Mouse (Mus musculus): Measurements from ENCODE around the gene Maml1. TPM values are rescaled to one million over a fixed set of nuclear protein-coding genes. Genes with fewer than 3 reads are reported as not detected.
A peak's percentile ranks its signal among the peaks of the same experiment; 100 is the strongest.

Maml1 gene
- polyA plus RNA-seq, 1 experiment from 2014 or later: 1.5 TPM

- Histone ChIP-seq H3K4me1 (replicated peaks) (peaks cover 51% of the 10 kb centered on the region), H3K9me3 (replicated peaks) (no peaks in the 10 kb centered on the region), H3K36me3 (replicated peaks) (peaks cover 17% of the 10 kb centered on the region), H3K9ac (no peak overlapping the region), H3K27ac (replicated peaks) (no peak overlapping the region; the same call in 1 of the 2 replicates), H3K27me3 (peaks cover 14% of the 10 kb centered on the region), H3K4me3 (replicated peaks) (no peak overlapping the region), H3K4me2 (peak overlapping the region; percentile 98; the same call in 1 of the 2 replicates)
- WGBS (ENCODE audit: insufficient replicate concordance): 59% methylated on average over 9 of the region's 9 CpGs
- no peak for ATAC-seq (ENCODE audit: insufficient read depth)
Observed at GRCm38 (mm10) chr11:50238821-50239791, 53.0 kb downstream of the Maml1 start.

- peak within 1 kb of the TSS; percentile 70 for H3K4me3 ChIP-seq (replicated peaks)
- H3K27ac ChIP-seq (replicated peaks): no peak within 1 kb of the TSS; the same call in 1 of the 2 replicates
- no peaks in the 10 kb centered on the region for H3K9me3 ChIP-seq (replicated peaks)
- no peak for ATAC-seq (ENCODE audit: insufficient read depth)
- H3K36me3 ChIP-seq (replicated peaks): peaks cover 25% of the 10 kb centered on the region
- H3K9ac ChIP-seq: no peak within 1 kb of the TSS
- H3K27me3 ChIP-seq: peaks cover 14% of the 10 kb centered on the region
- peak within 1 kb of the TSS; percentile 98 for H3K4me2 ChIP-seq
- WGBS (ENCODE audit: insufficient replicate concordance): 15% methylated on average over 10 of the region's 10 CpGs
- H3K4me1 ChIP-seq (replicated peaks): peaks cover 49% of the 10 kb centered on the region
Observed at GRCm38 (mm10) chr11:50238324-50238723, 53.8 kb downstream of the Maml1 start, which contains the start of gene Ltc4s. Ltc4s (minus strand) TSS chr11:50238616.

GRCm38 (mm10) chr11:50236937-50237835 lies 54.9 kb downstream of the Maml1 start:
- 2% methylated on average over 66 of the region's 66 CpGs for WGBS (ENCODE audit: insufficient replicate concordance)
- H3K9me3 ChIP-seq (replicated peaks): no peaks in the 10 kb centered on the region
- peak overlapping the region; percentile 98 for H3K4me2 ChIP-seq
- peaks cover 49% of the 10 kb centered on the region for H3K4me1 ChIP-seq (replicated peaks)
- peak overlapping the region; percentile 60 for H3K9ac ChIP-seq
- H3K4me3 ChIP-seq (replicated peaks): peak overlapping the region; percentile 70
- H3K36me3 ChIP-seq (replicated peaks): peaks cover 36% of the 10 kb centered on the region
- no peak overlapping the region for H3K27ac ChIP-seq (replicated peaks)
- peaks cover 14% of the 10 kb centered on the region for H3K27me3 ChIP-seq
- ATAC-seq (ENCODE audit: insufficient read depth): peak; percentile 54

GRCm38 (mm10) chr11:50236540-50236936 lies 55.6 kb downstream of the Maml1 start:
- peak; percentile 90 for ATAC-seq (ENCODE audit: insufficient read depth)
- Histone ChIP-seq H3K4me1 (replicated peaks) (peaks cover 51% of the 10 kb centered on the region), H3K36me3 (replicated peaks) (peaks cover 43% of the 10 kb centered on the region), H3K27me3 (peaks cover 14% of the 10 kb centered on the region), H3K27ac (replicated peaks) (0 out of 2 replicates have a peak overlapping the region, but pooled peaks have one; percentile 38), H3K4me3 (replicated peaks) (peak overlapping the region; percentile 70), H3K9ac (peak overlapping the region; percentile 60), H3K9me3 (replicated peaks) (no peaks in the 10 kb centered on the region), H3K4me2 (peak overlapping the region; percentile 98)
- WGBS (ENCODE audit: insufficient replicate concordance): 2% methylated on average over 27 of the region's 27 CpGs

- H3K4me1 ChIP-seq (replicated peaks): peaks cover 60% of the 10 kb centered on the region
- peaks cover 14% of the 10 kb centered on the region for H3K27me3 ChIP-seq
- H3K27ac ChIP-seq (replicated peaks): no peak overlapping the region
- H3K9ac ChIP-seq: no peak overlapping the region
- no peaks in the 10 kb centered on the region for H3K9me3 ChIP-seq (replicated peaks)
- 90% methylated on average over 25 of the region's 25 CpGs for WGBS (ENCODE audit: insufficient replicate concordance)
- H3K36me3 ChIP-seq (replicated peaks): peaks cover 55% of the 10 kb centered on the region
- ATAC-seq (ENCODE audit: insufficient read depth): no peak
- H3K4me2 ChIP-seq: no peak overlapping the region
- H3K4me3 ChIP-seq (replicated peaks): no peak overlapping the region
Observed at GRCm38 (mm10) chr11:50234606-50235005, 57.5 kb downstream of the Maml1 start.

GRCm38 (mm10) chr11:50233993-50234392 lies 58.1 kb downstream of the Maml1 start:
- Histone ChIP-seq H3K27ac (replicated peaks) (no peak overlapping the region), H3K27me3 (peaks cover 14% of the 10 kb centered on the region), H3K4me2 (no peak overlapping the region), H3K4me1 (replicated peaks) (peaks cover 60% of the 10 kb centered on the region), H3K36me3 (replicated peaks) (peaks cover 55% of the 10 kb centered on the region), H3K9ac (no peak overlapping the region), H3K9me3 (replicated peaks) (no peaks in the 10 kb centered on the region), H3K4me3 (replicated peaks) (no peak overlapping the region)
- 84% methylated on average over 11 of the region's 11 CpGs for WGBS (ENCODE audit: insufficient replicate concordance)
- ATAC-seq (ENCODE audit: insufficient read depth): no peak

GRCm38 (mm10) chr11:50233022-50233421 lies 59.1 kb downstream of the Maml1 start:
- Histone ChIP-seq H3K9me3 (replicated peaks) (no peaks in the 10 kb centered on the region), H3K4me1 (replicated peaks) (peaks cover 58% of the 10 kb centered on the region), H3K27ac (replicated peaks) (no peak overlapping the region), H3K9ac (no peak overlapping the region), H3K36me3 (replicated peaks) (peaks cover 55% of the 10 kb centered on the region), H3K4me2 (no peak overlapping the region), H3K4me3 (replicated peaks) (no peak overlapping the region), H3K27me3 (peaks cover 11% of the 10 kb centered on the region)
- WGBS (ENCODE audit: insufficient replicate concordance): 83% methylated on average over 13 of the region's 13 CpGs
- ATAC-seq (ENCODE audit: insufficient read depth): no peak

GRCm38 (mm10) chr11:50231411-50231810 lies 60.7 kb downstream of the Maml1 start:
- H3K4me3 ChIP-seq (replicated peaks): no peak overlapping the region
- no peak overlapping the region for H3K9ac ChIP-seq
- H3K27ac ChIP-seq (replicated peaks): no peak overlapping the region
- H3K4me2 ChIP-seq: peak overlapping the region; percentile 47
- 34% methylated on average over 8 of the region's 8 CpGs for WGBS (ENCODE audit: insufficient replicate concordance)
- H3K27me3 ChIP-seq: no peaks in the 10 kb centered on the region
- peaks cover 55% of the 10 kb centered on the region for H3K36me3 ChIP-seq (replicated peaks)
- no peak for ATAC-seq (ENCODE audit: insufficient read depth)
- no peaks in the 10 kb centered on the region for H3K9me3 ChIP-seq (replicated peaks)
- peaks cover 58% of the 10 kb centered on the region for H3K4me1 ChIP-seq (replicated peaks)

- Histone ChIP-seq H3K4me2 (peak overlapping the region; percentile 47), H3K4me1 (replicated peaks) (peaks cover 58% of the 10 kb centered on the region), H3K36me3 (replicated peaks) (peaks cover 54% of the 10 kb centered on the region), H3K9me3 (replicated peaks) (no peaks in the 10 kb centered on the region), H3K27ac (replicated peaks) (no peak overlapping the region), H3K4me3 (replicated peaks) (0 out of 2 replicates have a peak overlapping the region, but pooled peaks have one; percentile 12), H3K9ac (no peak overlapping the region), H3K27me3 (no peaks in the 10 kb centered on the region)
- 74% methylated on average over 45 of the region's 45 CpGs for WGBS (ENCODE audit: insufficient replicate concordance)
- ATAC-seq (ENCODE audit: insufficient read depth): no peak
Observed at GRCm38 (mm10) chr11:50230481-50231304, 61.4 kb downstream of the Maml1 start.

GRCm38 (mm10) chr11:50229252-50229910 lies 62.7 kb downstream of the Maml1 start:
- H3K9me3 ChIP-seq (replicated peaks): no peaks in the 10 kb centered on the region
- ATAC-seq (ENCODE audit: insufficient read depth): no peak
- WGBS (ENCODE audit: insufficient replicate concordance): 59% methylated on average over 7 of the region's 7 CpGs

More at GRCm38 (mm10) chr11:50229252-50229910, 62.7 kb downstream of the Maml1 start:
- Histone ChIP-seq H3K27ac (replicated peaks) (peak overlapping the region; percentile 45), H3K4me3 (replicated peaks) (no peak overlapping the region), H3K9ac (no peak overlapping the region), H3K27me3 (no peaks in the 10 kb centered on the region), H3K4me2 (no peak overlapping the region), H3K36me3 (replicated peaks) (peaks cover 41% of the 10 kb centered on the region), H3K4me1 (replicated peaks) (peaks cover 56% of the 10 kb centered on the region)
